Mouse (Mus musculus) E14TG2a.4 (cell line): ENCODE results near the gene Cep85l.

Experiments
- CTCF ChIP-seq: conservative IDR thresholded peaks from 2 replicates; pipeline ENCODE4 v1.5.1; 2014; ENCODE audit warnings: low read length
- POU5F1 ChIP-seq: IDR thresholded peaks from 2 replicates; pipeline ENCODE4 v1.6.1; 2014; ENCODE audit warnings: low read length, borderline replicate concordance

DNA sequence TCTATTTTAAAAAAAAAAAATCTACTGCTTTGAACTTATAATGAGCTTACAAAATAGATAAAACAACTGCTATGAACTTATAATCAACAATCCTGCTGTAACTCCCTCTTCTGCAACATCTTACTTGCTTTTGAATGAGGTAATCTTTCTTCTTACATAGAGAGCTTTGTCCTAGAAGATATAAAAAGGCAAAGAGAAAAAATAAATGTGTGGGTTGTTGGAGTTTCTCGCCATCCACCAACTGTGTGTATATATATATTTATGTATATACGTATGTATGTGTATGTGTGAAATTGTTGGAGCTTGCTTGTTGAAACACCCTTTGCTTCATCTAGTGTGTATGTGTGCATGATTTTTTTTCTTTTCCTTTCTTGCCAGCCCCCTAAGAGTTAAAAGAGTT, 12.5 kb downstream of the Cep85l start:
- TF ChIP-seq CTCF (no peak), POU5F1 (no peak)
